Mouse (Mus musculus) brown adipose tissue, adult 24 weeks (tissue): ENCODE results near the gene Gm45261. TPM values are rescaled to one million over a fixed set of nuclear protein-coding genes. Genes with fewer than 3 reads are reported as not detected.

Experiments
- H3K27ac ChIP-seq: fragments of 200-500 bp; replicated peaks from 2 replicates; pipeline ENCODE4 v1.5.1; 2012; ENCODE audit warnings: low read depth, mild to moderate bottlenecking, low read length
- H3K4me1 ChIP-seq: fragments of 200-500 bp; 2 replicates; pipeline ENCODE4 v1.6.1; 2012; ENCODE audit warnings: low read length, mixed read lengths; ENCODE audit not compliant: control insufficient read depth, insufficient read depth, insufficient read length
- H3K4me3 ChIP-seq: fragments of 200-500 bp; 2 replicates; pipeline ENCODE4 v1.5.1; 2012; ENCODE audit warnings: low read depth, mild to moderate bottlenecking, low read length, moderate library complexity; ENCODE audit not compliant: insufficient read depth
- polyA plus RNA-seq: library from polyadenylated mRNA; stranded (reverse); fragments of >200 nt; gene quantifications from 2 replicates; pipeline ENCODE4 v1.2.4, GENCODE M21; 2012; ENCODE audit not compliant: missing spikeins, insufficient read depth, insufficient read length

The Gm45261 gene
- not detected in 2 replicates for polyA plus RNA-seq

DNA sequence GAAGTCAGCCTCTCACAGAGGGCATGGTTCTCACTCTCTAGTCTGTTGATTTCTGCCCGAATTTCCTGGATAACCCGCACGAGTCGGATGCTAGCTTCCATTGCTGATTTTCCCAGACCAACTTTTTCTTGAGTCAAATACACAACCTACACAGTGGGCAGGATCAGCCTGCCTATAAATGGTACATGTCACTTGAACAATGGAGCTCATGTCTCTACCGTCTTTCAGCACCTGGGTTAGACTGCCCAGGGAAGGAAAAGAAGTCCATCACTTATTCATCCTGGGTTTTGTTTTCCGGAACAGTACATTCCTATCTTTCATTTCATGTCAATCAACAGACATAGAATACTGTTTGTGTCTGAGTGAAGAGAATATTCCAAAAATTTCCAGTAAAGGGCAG lies at the start of gene Gm45261:
Gene Gm45261 (minus strand): TSS at position 101 of the 400 bp plus-strand sequence.
- Histone ChIP-seq H3K27ac (no peak within 1 kb of the TSS), H3K4me1 (no peaks in the 10 kb centered on the region), H3K4me3 (no peak within 1 kb of the TSS)

DNA sequence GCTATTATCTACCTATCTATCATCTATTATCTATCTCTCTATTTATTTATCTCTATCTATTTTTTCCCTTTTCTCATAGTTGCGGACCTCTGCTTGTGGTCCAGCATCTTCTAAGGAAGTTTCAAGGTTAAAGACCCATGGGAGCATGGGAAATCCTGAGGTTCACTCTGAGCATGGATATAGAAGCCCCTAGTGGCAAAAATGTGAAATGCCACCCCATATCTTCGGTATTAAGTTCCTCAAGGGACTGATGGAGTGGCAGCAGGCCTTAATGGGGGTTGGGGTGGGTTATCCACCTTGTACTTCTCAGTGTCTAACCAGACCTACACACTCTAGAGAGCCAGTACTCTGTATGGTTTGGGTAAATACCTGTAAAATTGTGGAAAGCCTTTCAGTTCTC lies 43.5 kb upstream of the Gm45261 start:
- Histone ChIP-seq H3K27ac (no peak overlapping the region), H3K4me1 (no peaks in the 10 kb centered on the region), H3K4me3 (no peak overlapping the region)

DNA sequence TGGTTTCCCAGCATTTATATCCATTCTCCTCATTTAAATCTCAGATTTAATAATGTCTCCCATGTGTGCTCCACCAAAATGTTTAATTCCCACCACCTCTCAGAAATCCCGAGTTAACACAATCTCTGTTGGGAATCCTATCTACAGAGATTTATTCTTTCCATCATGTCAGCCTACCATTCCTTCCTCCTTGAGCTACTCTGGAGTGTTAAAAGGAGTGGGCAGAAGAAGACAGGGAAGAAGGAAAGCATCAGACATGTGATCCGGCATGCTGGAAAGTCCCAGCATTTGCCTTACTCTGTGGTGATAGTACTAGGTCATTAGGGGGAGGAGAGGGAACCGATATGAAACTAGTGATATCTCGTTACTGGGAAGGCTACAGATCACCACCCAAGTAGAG lies 42.8 kb upstream of the Gm45261 start:
- no peaks in the 10 kb centered on the region for H3K4me1 ChIP-seq
- no peak overlapping the region for H3K4me3 ChIP-seq
- no peak overlapping the region for H3K27ac ChIP-seq

GRCm38 (mm10) chr1:80502456-80503165 lies 41.4 kb upstream of the Gm45261 start:
- Histone ChIP-seq H3K4me1 (no peaks in the 10 kb centered on the region), H3K27ac (no peak overlapping the region), H3K4me3 (no peak overlapping the region)

DNA sequence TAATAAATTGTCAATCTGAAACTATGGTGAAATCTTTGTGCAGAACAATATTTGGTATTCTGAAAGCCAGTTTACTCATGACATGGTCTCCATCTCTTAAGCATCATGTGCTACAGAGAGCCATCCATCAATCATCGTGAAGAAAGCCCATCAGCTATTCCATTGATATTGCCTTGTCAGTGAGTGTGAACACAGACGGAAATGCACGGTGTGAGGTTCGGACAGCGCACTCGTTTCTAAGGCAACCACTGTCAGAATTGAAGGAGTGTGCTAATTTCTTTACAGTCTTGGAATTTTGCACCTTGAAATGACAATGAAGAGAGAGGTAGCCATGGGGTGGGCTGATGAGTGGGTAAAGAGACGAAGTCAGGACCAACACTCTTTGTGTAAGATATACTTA lies 38.0 kb upstream of the Gm45261 start:
- H3K4me1 ChIP-seq: no peaks in the 10 kb centered on the region
- no peak overlapping the region for H3K4me3 ChIP-seq
- H3K27ac ChIP-seq: no peak overlapping the region

DNA sequence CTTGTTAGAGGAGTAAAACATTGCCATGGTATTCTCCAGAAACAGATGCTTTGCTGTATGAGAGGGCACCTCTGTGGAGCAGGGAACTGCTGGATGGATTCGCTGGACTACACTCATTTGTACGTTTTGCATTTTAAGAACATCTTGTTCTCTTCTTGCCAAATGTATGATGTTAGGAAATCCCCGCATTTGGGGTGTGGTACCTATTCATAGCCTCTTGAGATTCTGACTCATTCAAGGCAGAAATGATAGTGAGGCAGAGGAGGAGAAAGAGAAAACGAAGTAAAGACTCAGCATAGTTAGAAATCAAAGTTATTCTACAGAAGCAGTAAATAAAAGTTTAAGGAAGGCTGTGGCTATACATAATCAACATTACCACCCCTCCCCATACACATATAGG lies 35.1 kb upstream of the Gm45261 start:
- H3K27ac ChIP-seq: no peak overlapping the region
- H3K4me1 ChIP-seq: no peaks in the 10 kb centered on the region

GRCm38 (mm10) chr1:80483419-80483818 lies 22.2 kb upstream of the Gm45261 start:
- Histone ChIP-seq H3K4me3 (no peak overlapping the region), H3K27ac (no peak overlapping the region), H3K4me1 (no peaks in the 10 kb centered on the region)

More for the DNA sequence above, 35.1 kb upstream of the Gm45261 start:
- no peak overlapping the region for H3K4me3 ChIP-seq

GRCm38 (mm10) chr1:80474942-80475341 lies 13.7 kb upstream of the Gm45261 start:
- H3K4me3 ChIP-seq: no peak overlapping the region
- no peak overlapping the region for H3K27ac ChIP-seq
- no peaks in the 10 kb centered on the region for H3K4me1 ChIP-seq

GRCm38 (mm10) chr1:80472395-80472794 lies 11.1 kb upstream of the Gm45261 start:
- Histone ChIP-seq H3K4me3 (no peak overlapping the region), H3K4me1 (no peaks in the 10 kb centered on the region)

DNA sequence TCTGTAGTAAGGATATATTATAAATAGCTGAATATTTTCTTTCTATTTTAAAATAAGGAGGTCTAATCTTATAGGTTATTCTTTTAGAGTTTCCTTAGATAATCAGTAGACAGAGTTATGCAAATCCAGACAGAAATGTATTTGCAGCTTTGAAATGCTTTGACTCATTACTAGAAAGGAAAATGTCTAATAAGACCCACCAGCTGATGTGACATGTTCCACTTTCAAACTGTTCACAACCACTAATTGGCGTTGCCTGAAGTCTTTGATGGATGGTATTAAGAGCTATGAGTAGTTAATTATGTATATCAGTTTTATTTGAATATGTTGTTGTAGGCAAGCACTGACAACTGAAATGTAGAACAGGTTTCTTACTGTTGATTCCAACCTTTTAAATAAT lies 1.3 kb downstream of the Gm45261 start:
- H3K27ac ChIP-seq: no peak overlapping the region
- H3K4me3 ChIP-seq: no peak overlapping the region
- H3K4me1 ChIP-seq: no peaks in the 10 kb centered on the region

More at GRCm38 (mm10) chr1:80472395-80472794, 11.1 kb upstream of the Gm45261 start:
- no peak overlapping the region for H3K27ac ChIP-seq

- Histone ChIP-seq H3K27ac (no peak overlapping the region), H3K4me3 (no peak overlapping the region), H3K4me1 (no peaks in the 10 kb centered on the region)
Measured at GRCm38 (mm10) chr1:80459477-80459876, 1.8 kb downstream of the Gm45261 start.

- no peaks in the 10 kb centered on the region for H3K4me1 ChIP-seq
- H3K27ac ChIP-seq: no peak overlapping the region
- no peak overlapping the region for H3K4me3 ChIP-seq
Measured at GRCm38 (mm10) chr1:80453971-80454370, 7.3 kb downstream of the Gm45261 start.

GRCm38 (mm10) chr1:80451914-80452549 lies 9.2 kb downstream of the Gm45261 start:
- Histone ChIP-seq H3K4me1 (no peaks in the 10 kb centered on the region), H3K27ac (no peak overlapping the region), H3K4me3 (no peak overlapping the region)

GRCm38 (mm10) chr1:80447554-80447953 lies 13.7 kb downstream of the Gm45261 start:
- no peak overlapping the region for H3K4me3 ChIP-seq
- no peaks in the 10 kb centered on the region for H3K4me1 ChIP-seq
- no peak overlapping the region for H3K27ac ChIP-seq

DNA sequence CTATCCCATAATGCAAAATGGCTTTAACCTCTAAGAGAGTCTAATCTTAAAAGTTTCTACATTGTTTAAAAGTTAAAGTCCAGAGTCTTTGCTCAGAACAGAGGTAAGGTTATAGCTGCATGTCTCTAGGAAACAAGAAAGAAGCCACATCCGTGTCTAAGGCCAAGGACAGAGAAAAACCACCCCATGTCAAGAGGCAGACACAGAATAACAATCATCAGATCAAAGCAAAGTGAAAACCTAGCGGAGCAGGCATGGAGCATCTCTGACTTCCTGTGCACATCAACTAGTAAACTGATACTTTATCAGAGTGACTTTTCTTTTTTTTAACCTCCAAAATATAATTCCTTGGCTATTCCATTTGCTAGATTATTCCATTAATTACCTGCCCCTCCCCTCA lies 20.3 kb downstream of the Gm45261 start:
- Histone ChIP-seq H3K4me3 (no peak overlapping the region), H3K27ac (no peak overlapping the region), H3K4me1 (no peaks in the 10 kb centered on the region)

GRCm38 (mm10) chr1:80438506-80438905 lies 22.7 kb downstream of the Gm45261 start:
- Histone ChIP-seq H3K4me3 (no peak overlapping the region), H3K27ac (no peak overlapping the region), H3K4me1 (no peaks in the 10 kb centered on the region)
